Mouse (Mus musculus) natural killer cell, adult 2 months (primary cell): Measurements from ENCODE around the gene Stt3b.

Experiments used
- DNase-seq, 2 experiments: peaks; one replicate each; pipeline ENCODE4 v3.0.0; 2022; ENCODE audit warnings: low spot score in 2 of 2

The Stt3b gene

DNA sequence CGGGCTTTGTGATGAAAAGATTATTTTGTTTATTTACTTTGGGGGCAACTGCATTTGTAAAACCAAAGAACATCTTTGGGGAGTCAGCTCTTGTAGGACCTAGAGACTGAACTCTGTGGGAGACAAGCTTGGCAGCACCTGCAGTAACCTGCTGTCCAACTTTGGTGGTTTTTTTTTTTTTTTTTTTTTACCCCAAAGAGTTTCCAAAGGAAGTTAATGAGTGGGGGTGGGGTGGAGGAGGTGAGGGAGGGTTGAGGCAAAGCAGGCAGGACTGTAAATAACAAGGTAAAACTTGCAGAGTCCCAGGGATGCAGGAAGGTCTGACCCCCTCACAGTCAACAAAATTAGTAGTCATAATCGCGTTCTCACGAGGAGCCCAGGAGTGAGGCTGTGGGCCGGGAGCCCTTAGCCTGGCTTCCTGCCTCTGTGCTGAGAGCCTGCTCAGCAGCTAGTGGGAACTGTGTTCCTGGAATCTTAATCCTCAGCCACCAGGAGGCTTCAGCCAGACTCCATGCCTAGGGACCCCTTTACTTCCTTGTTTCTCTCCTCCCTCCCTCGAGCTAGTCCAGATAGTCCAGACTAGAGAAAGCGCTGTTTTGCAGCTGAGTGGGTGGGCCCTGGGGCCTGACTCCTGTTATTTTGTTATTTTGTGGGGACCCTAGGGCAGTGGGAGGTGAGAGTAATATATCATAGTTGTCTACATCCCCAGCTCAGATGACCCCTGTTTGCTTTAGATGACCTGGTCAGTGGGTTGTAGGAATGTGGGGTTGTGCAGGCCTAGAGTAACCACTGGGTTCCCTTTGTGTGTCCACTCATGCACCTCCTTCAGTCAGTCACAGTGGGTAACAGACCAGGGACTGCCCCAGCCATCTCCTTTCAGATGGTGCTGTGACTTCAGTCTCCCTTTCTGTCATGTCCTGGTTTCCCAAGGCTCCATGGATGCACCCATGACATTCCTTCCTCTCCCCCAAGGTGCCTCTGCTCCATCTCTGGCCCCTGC is 95.3 kb downstream of the Stt3b start:
- no peak for DNase-seq

DNA sequence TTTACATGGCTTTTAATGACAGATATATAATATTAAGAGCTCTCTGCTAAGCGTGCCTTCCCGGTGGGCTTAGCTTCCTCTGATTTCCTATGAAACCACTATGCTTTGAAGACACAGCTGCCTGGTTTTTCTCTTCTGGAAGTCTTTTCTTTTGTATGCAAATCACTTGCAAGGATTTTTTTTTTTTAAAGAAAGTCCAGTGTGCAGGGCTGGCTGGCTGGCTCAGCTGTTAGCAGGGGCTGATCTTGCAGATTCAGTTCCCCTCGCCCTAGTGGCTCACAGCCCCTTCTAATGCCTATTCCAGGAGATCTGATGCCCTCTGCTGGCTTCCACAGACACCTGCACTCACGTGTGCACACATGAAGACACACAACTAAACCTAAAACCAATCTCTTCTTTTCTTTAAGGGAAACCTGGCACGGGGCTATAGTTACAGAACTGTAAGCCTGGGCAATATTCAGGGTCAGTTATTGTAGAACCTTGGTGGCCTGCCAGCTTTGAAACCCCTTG is 96.4 kb downstream of the Stt3b start:
- DNase-seq: no peak

DNA sequence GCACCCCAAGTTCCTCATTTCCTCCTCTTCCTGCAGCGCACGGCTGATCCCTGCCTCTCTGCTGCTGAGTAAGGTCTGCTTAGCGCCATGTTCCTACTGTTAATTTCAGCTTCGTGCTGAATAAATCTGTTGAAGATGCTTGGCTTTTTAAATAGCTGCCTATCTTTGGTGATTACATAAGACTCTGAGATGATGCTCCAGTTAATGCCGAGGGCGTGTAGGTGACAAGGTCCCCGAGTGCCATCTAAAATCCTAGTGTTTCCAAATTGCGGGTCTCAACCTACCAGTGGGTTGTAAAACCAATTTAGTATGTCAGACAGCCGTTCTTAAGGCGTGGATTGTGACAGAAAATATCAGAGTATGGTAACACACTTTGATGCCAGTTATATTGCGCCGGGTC is 99.7 kb downstream of the Stt3b start:
- no peak for DNase-seq

DNA sequence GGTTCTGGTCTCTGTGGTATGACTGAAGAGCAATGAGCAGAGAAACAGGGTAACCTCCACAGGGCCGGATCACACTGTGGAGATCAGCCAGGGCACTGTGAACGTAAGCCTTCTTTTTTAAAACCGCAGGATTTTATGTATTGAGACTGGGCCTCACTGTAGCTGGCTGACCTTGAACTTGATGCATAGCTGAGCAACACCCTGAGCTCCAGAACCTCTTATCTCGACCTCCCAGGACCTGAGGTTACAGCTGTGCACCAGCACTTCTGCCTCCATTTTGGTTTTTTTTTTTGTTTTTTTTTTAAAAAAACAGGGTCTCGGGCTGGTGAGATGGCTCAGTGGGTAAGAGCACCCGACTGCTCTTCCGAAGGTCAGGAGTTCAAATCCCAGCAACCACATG is 100.5 kb downstream of the Stt3b start:
- no peak for DNase-seq

DNA sequence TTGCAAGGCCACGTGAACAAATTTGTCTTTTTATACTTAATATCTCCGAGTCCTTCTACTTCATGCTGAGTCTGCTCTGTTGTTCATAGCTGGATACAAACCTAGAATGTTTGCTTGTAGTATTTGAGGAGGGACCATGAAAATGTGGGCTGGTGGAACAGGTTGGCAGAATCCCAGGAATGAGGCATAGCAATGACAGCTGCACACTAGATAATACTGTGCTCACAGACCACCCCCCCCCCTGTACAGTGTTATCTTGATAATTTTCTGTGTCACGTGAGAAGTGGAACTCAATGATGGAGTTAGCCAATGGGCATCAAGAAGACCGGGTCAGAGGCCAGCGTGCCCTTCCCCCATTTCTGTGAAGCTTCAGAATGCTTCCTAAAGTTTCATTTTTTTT is 104.0 kb downstream of the Stt3b start:
- no peak for DNase-seq

DNA sequence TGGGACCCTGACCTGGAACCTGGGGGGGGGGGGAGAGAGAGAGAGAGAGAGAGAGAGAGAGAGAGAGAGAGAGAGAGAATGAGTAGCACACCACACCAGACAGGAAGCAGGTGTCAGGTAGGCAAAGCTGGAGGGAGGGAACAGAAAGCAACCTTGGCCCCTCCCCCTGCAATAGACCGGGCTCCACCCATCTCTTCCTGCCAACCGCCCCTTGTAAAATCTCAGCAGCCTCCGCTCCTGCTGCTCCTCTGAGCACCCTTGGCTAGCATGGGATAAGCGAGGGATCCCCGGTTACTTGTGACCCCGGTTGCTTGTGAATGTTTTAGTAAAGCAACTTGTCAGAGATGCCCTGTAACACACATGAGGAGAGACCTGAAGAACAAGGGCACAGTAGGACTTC is 104.7 kb downstream of the Stt3b start:
- DNase-seq: peak in 1 of 2 experiments; percentile 7

DNA sequence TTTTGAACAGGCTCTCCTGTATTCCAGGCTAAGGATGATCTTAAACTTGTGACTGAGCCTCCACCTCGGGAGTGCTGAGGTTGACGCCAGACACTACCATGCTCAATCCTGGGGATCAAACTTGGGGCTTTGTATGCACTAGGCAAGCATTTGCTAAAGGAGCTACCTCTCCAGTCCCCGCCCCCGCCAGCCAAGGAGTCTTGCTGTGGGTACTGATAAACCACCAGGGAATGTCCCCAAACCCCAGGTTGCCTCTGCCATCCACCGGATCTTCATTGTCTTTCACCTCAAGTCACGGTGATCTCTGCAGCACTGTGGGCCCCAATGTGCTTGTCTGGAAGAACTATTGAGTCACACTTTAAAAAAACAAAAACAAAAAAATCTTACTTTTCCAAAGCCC is 107.1 kb downstream of the Stt3b start:
- no peak for DNase-seq

DNA sequence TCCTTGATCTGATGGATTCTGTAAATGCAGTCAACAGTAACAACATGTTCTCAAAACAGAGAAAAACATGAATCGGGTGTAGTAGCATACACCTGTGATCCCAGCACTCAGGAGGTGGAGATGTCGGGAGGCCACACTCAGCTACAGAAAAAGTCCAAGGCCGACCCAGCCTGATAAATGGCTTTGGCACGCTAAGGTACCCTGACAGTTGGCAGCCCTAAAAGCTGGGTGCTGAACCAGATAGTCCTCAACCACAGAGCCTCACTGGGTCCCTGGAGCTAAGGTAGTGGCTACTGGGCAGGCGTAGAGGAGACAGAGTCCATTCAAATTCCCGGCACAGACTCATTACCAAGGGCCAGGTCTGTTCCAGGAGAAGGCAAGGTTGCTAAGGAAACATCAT is 109.0 kb downstream of the Stt3b start:
- DNase-seq: no peak

DNA sequence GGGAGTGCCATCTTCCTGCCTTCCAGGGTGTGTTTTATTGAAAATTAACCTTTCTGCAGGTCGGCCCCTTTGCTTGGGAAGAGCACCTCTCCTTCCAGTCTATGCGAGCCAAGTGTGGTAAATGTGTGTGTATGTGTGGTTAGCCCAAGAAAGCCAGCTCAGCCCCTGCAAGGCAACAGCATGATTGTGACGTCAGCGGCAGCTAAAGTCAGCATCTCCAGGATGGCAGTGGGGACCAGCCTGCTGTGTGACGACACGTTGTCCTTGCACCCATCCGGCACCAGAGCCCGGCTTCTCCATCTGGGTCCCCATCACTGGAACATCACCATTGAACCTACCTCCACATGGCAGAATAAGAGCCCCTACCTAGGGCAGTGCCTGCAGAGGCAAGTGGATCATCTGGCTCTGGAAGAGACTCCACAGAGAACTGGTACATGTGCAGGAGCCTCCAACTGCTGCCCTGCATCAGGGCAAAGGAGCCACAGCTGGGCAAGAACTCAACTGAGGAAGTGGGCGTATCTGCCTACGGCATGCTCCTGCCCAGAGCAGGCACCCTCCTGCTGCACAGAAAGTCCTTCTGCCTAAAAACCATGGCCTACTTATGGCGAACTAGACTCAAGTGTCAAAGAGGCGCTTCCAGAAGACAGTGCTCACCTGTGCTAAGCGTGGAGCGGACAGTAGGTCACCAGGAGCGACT is 109.9 kb downstream of the Stt3b start:
- no peak for DNase-seq

DNA sequence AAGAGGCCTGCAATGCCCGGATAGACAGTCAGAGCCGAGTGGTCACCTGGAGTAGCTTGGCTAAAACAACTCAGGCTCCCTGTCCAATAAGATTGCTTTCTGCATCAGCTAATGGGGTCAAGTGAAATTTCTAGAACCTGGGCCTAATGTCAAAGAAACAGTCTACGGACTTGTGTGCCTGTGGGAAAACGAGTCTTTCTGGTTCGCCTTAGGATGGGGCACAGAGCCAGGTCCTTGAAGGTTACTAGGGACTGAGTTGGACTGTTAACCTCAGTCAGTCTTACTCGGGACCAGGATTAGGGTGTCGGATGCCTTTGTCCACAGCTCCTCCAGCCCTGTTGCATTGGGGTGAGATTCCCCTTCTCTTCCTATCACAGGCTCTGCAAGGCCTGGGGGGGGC is 113.1 kb downstream of the Stt3b start:
- no peak for DNase-seq

DNA sequence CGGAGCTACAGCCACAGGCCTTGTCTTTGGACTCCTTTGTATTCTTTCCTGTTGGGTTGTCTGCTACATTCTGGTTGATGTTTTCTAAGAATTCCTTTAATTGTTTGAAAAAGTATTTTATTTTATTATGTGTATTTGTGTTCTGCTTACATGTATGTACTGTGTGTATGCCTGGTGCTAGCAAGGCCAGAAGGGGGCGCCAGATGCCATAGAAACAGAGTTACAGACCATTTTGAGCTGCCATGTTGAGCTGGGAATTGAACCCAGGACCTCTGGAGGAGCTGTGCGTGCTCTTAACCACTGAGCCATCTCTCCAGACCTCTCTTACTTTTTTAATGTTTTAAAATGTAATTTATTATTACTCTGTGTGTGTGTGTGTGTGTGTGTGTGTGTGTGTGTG is 117.3 kb downstream of the Stt3b start:
- no peak for DNase-seq
